Mouse (Mus musculus): ENCODE data around the gene Krtap5-2. TPM values are rescaled to one million over a fixed set of nuclear protein-coding genes. Genes with fewer than 3 reads are reported as not detected.
A peak's percentile ranks its signal among the peaks of the same experiment; 100 is the strongest.
"Not testable (repeated sequence)": the region's sequence is repeated elsewhere in the genome, so short reads cannot be mapped to it uniquely, and the experiment has no call there.

The Krtap5-2 gene
- polyA plus RNA-seq, 1 experiment from 2014 or later, result not detected

GRCm38 (mm10) chr7:142155308-142155707 is 20.5 kb downstream of the Krtap5-2 start:
- Histone ChIP-seq H3K4me2 (no peak overlapping the region), H3K36me3 (ENCODE audit: insufficient read depth) (no peaks in the 10 kb centered on the region), H3K9me3 (ENCODE audit: low read depth, low read length) (no peaks in the 10 kb centered on the region), H3K27me3 (ENCODE audit: insufficient read depth, low read length) (no peaks in the 10 kb centered on the region), H3K9ac (no peak overlapping the region), H3K4me3 (ENCODE audit: low read depth, low read length) (no peak overlapping the region), H3K4me1 (ENCODE audit: insufficient read depth) (no peaks in the 10 kb centered on the region), H3K27ac (ENCODE audit: low read depth) (no peak overlapping the region)
- DNase-seq (no peak), ATAC-seq (ENCODE audit: insufficient read depth) (no peak)
- WGBS, result 47% methylated on average over 1 of the region's 1 CpGs
- no peak for TF ChIP-seq CTCF (IDR thresholded peaks at IDR 0.05; ENCODE audit: low read depth)

GRCm38 (mm10) chr7:142152191-142152590 is 23.6 kb downstream of the Krtap5-2 start:
- Histone ChIP-seq H3K9ac (no peak overlapping the region), H3K27ac (ENCODE audit: low read depth) (no peak overlapping the region), H3K4me3 (ENCODE audit: low read depth, low read length) (no peak overlapping the region), H3K4me1 (ENCODE audit: insufficient read depth) (no peaks in the 10 kb centered on the region), H3K4me2 (no peak overlapping the region), H3K9me3 (ENCODE audit: low read depth, low read length) (no peaks in the 10 kb centered on the region), H3K27me3 (ENCODE audit: insufficient read depth, low read length) (no peaks in the 10 kb centered on the region), H3K36me3 (ENCODE audit: insufficient read depth) (no peaks in the 10 kb centered on the region)
- WGBS, result 81% methylated on average over 4 of the region's 4 CpGs
- ATAC-seq (ENCODE audit: insufficient read depth) (no peak), DNase-seq (no peak)
- TF ChIP-seq CTCF (IDR thresholded peaks at IDR 0.05; ENCODE audit: low read depth), result no peak

GRCm38 (mm10) chr7:142148633-142149032 is 27.2 kb downstream of the Krtap5-2 start:
- Histone ChIP-seq H3K9me3 (ENCODE audit: low read depth, low read length) (no peaks in the 10 kb centered on the region), H3K27me3 (ENCODE audit: insufficient read depth, low read length) (no peaks in the 10 kb centered on the region), H3K27ac (ENCODE audit: low read depth) (no peak overlapping the region), H3K9ac (no peak overlapping the region), H3K4me1 (ENCODE audit: insufficient read depth) (no peaks in the 10 kb centered on the region), H3K36me3 (ENCODE audit: insufficient read depth) (no peaks in the 10 kb centered on the region), H3K4me3 (ENCODE audit: low read depth, low read length) (no peak overlapping the region), H3K4me2 (no peak overlapping the region)
- ATAC-seq (ENCODE audit: insufficient read depth), result no peak
- no peak for TF ChIP-seq CTCF (IDR thresholded peaks at IDR 0.05; ENCODE audit: low read depth)
- DNase-seq, result no peak

GRCm38 (mm10) chr7:142146033-142146432 is 29.8 kb downstream of the Krtap5-2 start:
- Histone ChIP-seq H3K9me3 (ENCODE audit: low read depth, low read length) (no peaks in the 10 kb centered on the region), H3K4me3 (ENCODE audit: low read depth, low read length) (no peak overlapping the region), H3K4me2 (no peak overlapping the region), H3K4me1 (ENCODE audit: insufficient read depth) (no peaks in the 10 kb centered on the region), H3K27ac (ENCODE audit: low read depth) (no peak overlapping the region), H3K36me3 (ENCODE audit: insufficient read depth) (no peaks in the 10 kb centered on the region), H3K9ac (no peak overlapping the region), H3K27me3 (ENCODE audit: insufficient read depth, low read length) (no peaks in the 10 kb centered on the region)
- ATAC-seq (ENCODE audit: insufficient read depth) (no peak), DNase-seq (peak; percentile 85)
- peak; percentile 72 for TF ChIP-seq CTCF (IDR thresholded peaks at IDR 0.05; ENCODE audit: low read depth)
- 0% methylated on average over 1 of the region's 1 CpGs for WGBS

- DNase-seq, result peak; percentile 14
- no peak for ATAC-seq (ENCODE audit: insufficient read depth)
Observed at GRCm38 (mm10) chr7:142145413-142145940, 30.3 kb downstream of the Krtap5-2 start.

GRCm38 (mm10) chr7:142144507-142144906 is 31.3 kb downstream of the Krtap5-2 start, which contains the start of gene Gm45337:
Gene Gm45337, minus strand, starts transcription at chr7:142144607.
- Histone ChIP-seq H3K4me2 (no peak within 1 kb of the TSS), H3K27ac (ENCODE audit: low read depth) (no peak within 1 kb of the TSS), H3K4me1 (ENCODE audit: insufficient read depth) (no peaks in the 10 kb centered on the region), H3K4me3 (ENCODE audit: low read depth, low read length) (no peak within 1 kb of the TSS), H3K27me3 (ENCODE audit: insufficient read depth, low read length) (no peaks in the 10 kb centered on the region), H3K9me3 (ENCODE audit: low read depth, low read length) (no peaks in the 10 kb centered on the region), H3K9ac (no peak within 1 kb of the TSS), H3K36me3 (ENCODE audit: insufficient read depth) (no peaks in the 10 kb centered on the region)
- 44% methylated on average over 1 of the region's 1 CpGs for WGBS
- TF ChIP-seq CTCF (IDR thresholded peaks at IDR 0.05; ENCODE audit: low read depth), result no peak
- no peak for DNase-seq
- no peak for ATAC-seq (ENCODE audit: insufficient read depth)

More at GRCm38 (mm10) chr7:142145413-142145940, 30.3 kb downstream of the Krtap5-2 start:
- Histone ChIP-seq H3K9ac (no peak overlapping the region), H3K4me1 (ENCODE audit: insufficient read depth) (no peaks in the 10 kb centered on the region), H3K27ac (ENCODE audit: low read depth) (no peak overlapping the region), H3K27me3 (ENCODE audit: insufficient read depth, low read length) (no peaks in the 10 kb centered on the region), H3K4me2 (no peak overlapping the region), H3K9me3 (ENCODE audit: low read depth, low read length) (no peaks in the 10 kb centered on the region), H3K4me3 (ENCODE audit: low read depth, low read length) (no peak overlapping the region), H3K36me3 (ENCODE audit: insufficient read depth) (no peaks in the 10 kb centered on the region)
- 34% methylated on average over 4 of the region's 4 CpGs for WGBS
- TF ChIP-seq CTCF (IDR thresholded peaks at IDR 0.05; ENCODE audit: low read depth), result peak; percentile 40

GRCm38 (mm10) chr7:142143506-142144010 is 32.2 kb downstream of the Krtap5-2 start:
- H3K27ac ChIP-seq (ENCODE audit: low read depth); DNase-seq; H3K9me3 ChIP-seq (ENCODE audit: low read depth, low read length); H3K36me3 ChIP-seq (ENCODE audit: insufficient read depth); ATAC-seq (ENCODE audit: insufficient read depth); H3K27me3 ChIP-seq (ENCODE audit: insufficient read depth, low read length); H3K4me2 ChIP-seq; H3K9ac ChIP-seq; H3K4me3 ChIP-seq (ENCODE audit: low read depth, low read length); H3K4me1 ChIP-seq (ENCODE audit: insufficient read depth): not testable (repeated sequence)
- WGBS, result 35% methylated on average over 1 of the region's 1 CpGs

Data from lung, embryonic 14.5 days (tissue).